Mouse (Mus musculus): ENCODE measurements around the gene Asic2. TPM values are rescaled to one million over a fixed set of nuclear protein-coding genes. Genes with fewer than 3 reads are reported as not detected.

The Asic2 gene
- polyA plus RNA-seq, 1 experiment from 2014 or later, result not detected

- ATAC-seq (ENCODE audit: low read depth), result no peak
- Histone ChIP-seq H3K9ac (ENCODE audit: low read depth, low read length) (no peak overlapping the region), H3K4me3 (ENCODE audit: low read depth, low read length) (no peak overlapping the region), H3K4me2 (ENCODE audit: low read depth, low read length) (no peak overlapping the region), H3K9me3 (replicated peaks; ENCODE audit: control insufficient read depth, low read length) (no peaks in the 10 kb centered on the region), H3K36me3 (ENCODE audit: control insufficient read depth, insufficient read depth) (no peaks in the 10 kb centered on the region), H3K27me3 (ENCODE audit: control insufficient read depth, insufficient read depth, low read depth, low read length) (no peaks in the 10 kb centered on the region), H3K4me1 (ENCODE audit: control insufficient read depth, low read depth, low read length) (no peaks in the 10 kb centered on the region), H3K27ac (ENCODE audit: low read length) (no peak overlapping the region)
- WGBS (ENCODE audit: insufficient replicate concordance), result 40% methylated on average over 3 of the region's 3 CpGs
Observed at GRCm38 (mm10) chr11:80846115-80846514, 1122.1 kb downstream of the Asic2 start.

GRCm38 (mm10) chr11:80845486-80845885, 1122.8 kb downstream of the Asic2 start:
- no peaks in the 10 kb centered on the region for H3K27me3 ChIP-seq (ENCODE audit: control insufficient read depth, insufficient read depth, low read depth, low read length)
- H3K27ac ChIP-seq (ENCODE audit: low read length), result no peak overlapping the region
- 56% methylated on average over 7 of the region's 7 CpGs for WGBS (ENCODE audit: insufficient replicate concordance)
- H3K9me3 ChIP-seq (replicated peaks; ENCODE audit: control insufficient read depth, low read length), result no peaks in the 10 kb centered on the region
- ATAC-seq (ENCODE audit: low read depth), result no peak
- H3K36me3 ChIP-seq (ENCODE audit: control insufficient read depth, insufficient read depth), result no peaks in the 10 kb centered on the region
- no peak overlapping the region for H3K4me2 ChIP-seq (ENCODE audit: low read depth, low read length)
- H3K4me1 ChIP-seq (ENCODE audit: control insufficient read depth, low read depth, low read length), result no peaks in the 10 kb centered on the region
- no peak overlapping the region for H3K4me3 ChIP-seq (ENCODE audit: low read depth, low read length)
- no peak overlapping the region for H3K9ac ChIP-seq (ENCODE audit: low read depth, low read length)

- no peak overlapping the region for H3K9ac ChIP-seq (ENCODE audit: low read depth, low read length)
- 28% methylated on average over 2 of the region's 2 CpGs for WGBS (ENCODE audit: insufficient replicate concordance)
- no peaks in the 10 kb centered on the region for H3K27me3 ChIP-seq (ENCODE audit: control insufficient read depth, insufficient read depth, low read depth, low read length)
- no peak for ATAC-seq (ENCODE audit: low read depth)
- H3K27ac ChIP-seq (ENCODE audit: low read length), result no peak overlapping the region
- H3K4me3 ChIP-seq (ENCODE audit: low read depth, low read length), result no peak overlapping the region
- no peak overlapping the region for H3K4me2 ChIP-seq (ENCODE audit: low read depth, low read length)
- H3K36me3 ChIP-seq (ENCODE audit: control insufficient read depth, insufficient read depth), result no peaks in the 10 kb centered on the region
- no peaks in the 10 kb centered on the region for H3K9me3 ChIP-seq (replicated peaks; ENCODE audit: control insufficient read depth, low read length)
- H3K4me1 ChIP-seq (ENCODE audit: control insufficient read depth, low read depth, low read length), result no peaks in the 10 kb centered on the region
Observed at GRCm38 (mm10) chr11:80843435-80843834, 1124.8 kb downstream of the Asic2 start.

GRCm38 (mm10) chr11:80838724-80839123, 1129.5 kb downstream of the Asic2 start:
- Histone ChIP-seq H3K9me3 (replicated peaks; ENCODE audit: control insufficient read depth, low read length) (no peaks in the 10 kb centered on the region), H3K4me3 (ENCODE audit: low read depth, low read length) (no peak overlapping the region), H3K9ac (ENCODE audit: low read depth, low read length) (no peak overlapping the region), H3K36me3 (ENCODE audit: control insufficient read depth, insufficient read depth) (no peaks in the 10 kb centered on the region), H3K27me3 (ENCODE audit: control insufficient read depth, insufficient read depth, low read depth, low read length) (no peaks in the 10 kb centered on the region), H3K27ac (ENCODE audit: low read length) (no peak overlapping the region), H3K4me2 (ENCODE audit: low read depth, low read length) (no peak overlapping the region), H3K4me1 (ENCODE audit: control insufficient read depth, low read depth, low read length) (no peaks in the 10 kb centered on the region)
- ATAC-seq (ENCODE audit: low read depth), result no peak
- WGBS (ENCODE audit: insufficient replicate concordance), result 43% methylated on average over 1 of the region's 1 CpGs

GRCm38 (mm10) chr11:80835841-80836240, 1132.4 kb downstream of the Asic2 start:
- H3K9ac ChIP-seq (ENCODE audit: low read depth, low read length), result no peak overlapping the region
- H3K36me3 ChIP-seq (ENCODE audit: control insufficient read depth, insufficient read depth), result no peaks in the 10 kb centered on the region
- WGBS (ENCODE audit: insufficient replicate concordance), result 35% methylated on average over 4 of the region's 4 CpGs
- no peaks in the 10 kb centered on the region for H3K27me3 ChIP-seq (ENCODE audit: control insufficient read depth, insufficient read depth, low read depth, low read length)
- no peak overlapping the region for H3K4me3 ChIP-seq (ENCODE audit: low read depth, low read length)
- no peaks in the 10 kb centered on the region for H3K4me1 ChIP-seq (ENCODE audit: control insufficient read depth, low read depth, low read length)
- no peak overlapping the region for H3K4me2 ChIP-seq (ENCODE audit: low read depth, low read length)
- H3K9me3 ChIP-seq (replicated peaks; ENCODE audit: control insufficient read depth, low read length), result no peaks in the 10 kb centered on the region
- H3K27ac ChIP-seq (ENCODE audit: low read length), result no peak overlapping the region
- ATAC-seq (ENCODE audit: low read depth), result no peak

GRCm38 (mm10) chr11:80835395-80835794, 1132.9 kb downstream of the Asic2 start:
- Histone ChIP-seq H3K27me3 (ENCODE audit: control insufficient read depth, insufficient read depth, low read depth, low read length) (no peaks in the 10 kb centered on the region), H3K4me3 (ENCODE audit: low read depth, low read length) (no peak overlapping the region), H3K4me2 (ENCODE audit: low read depth, low read length) (no peak overlapping the region), H3K4me1 (ENCODE audit: control insufficient read depth, low read depth, low read length) (no peaks in the 10 kb centered on the region), H3K27ac (ENCODE audit: low read length) (no peak overlapping the region), H3K9ac (ENCODE audit: low read depth, low read length) (no peak overlapping the region), H3K9me3 (replicated peaks; ENCODE audit: control insufficient read depth, low read length) (no peaks in the 10 kb centered on the region), H3K36me3 (ENCODE audit: control insufficient read depth, insufficient read depth) (no peaks in the 10 kb centered on the region)
- 82% methylated on average over 2 of the region's 2 CpGs for WGBS (ENCODE audit: insufficient replicate concordance)
- no peak for ATAC-seq (ENCODE audit: low read depth)

Other genes starting within 250 kb of the Asic2 start
- not detected in 2 replicates for gene 5530401A14Rik, start 107.8 kb downstream of the Asic2 start, polyA plus RNA-seq (2015; fragmentation: Nextera tagmentation; extraction: Ambion mirVana)
- gene Ccl2, start 67.1 kb upstream of the Asic2 start, polyA plus RNA-seq (2015; fragmentation: Nextera tagmentation; extraction: Ambion mirVana), result 0.78 and 1.2 TPM in 2 replicates
- not detected in 2 replicates for gene Gm17268, start 70.1 kb upstream of the Asic2 start, polyA plus RNA-seq (2015; fragmentation: Nextera tagmentation; extraction: Ambion mirVana)
- gene Ccl7, start 77.3 kb upstream of the Asic2 start, polyA plus RNA-seq (2015; fragmentation: Nextera tagmentation; extraction: Ambion mirVana), result 0.12 and 0.35 TPM in 2 replicates
- 0.08 and 0.85 TPM in 2 replicates for gene Ccl11, start 89.4 kb upstream of the Asic2 start, polyA plus RNA-seq (2015; fragmentation: Nextera tagmentation; extraction: Ambion mirVana)
- 0.52 and 0.55 TPM in 2 replicates for gene Ccl12, start 133.4 kb upstream of the Asic2 start, polyA plus RNA-seq (2015; fragmentation: Nextera tagmentation; extraction: Ambion mirVana)
- gene Ccl8, start 146.7 kb upstream of the Asic2 start, polyA plus RNA-seq (2015; fragmentation: Nextera tagmentation; extraction: Ambion mirVana), result not detected in 2 replicates

All from liver, embryonic 16.5 days (tissue).